Mouse (Mus musculus) C2C12 (cell line): ENCODE measurements at regions not wholly inside any gene's neighbourhood (a gene's known extent, or its start where the extent isn't known, plus 50 kb on each side); places are given as distances from the start of the nearest gene placed in this dataset.

Experiments used
- H3K27me3 ChIP-seq: one replicate; pipeline ENCODE4 v1.6.1; 2011; ENCODE audit not compliant: control insufficient read depth, insufficient read depth, insufficient read length
- H3K36me3 ChIP-seq: one replicate; pipeline ENCODE4 v1.6.1; 2011; ENCODE audit not compliant: control insufficient read depth, insufficient read depth
- H3K4me3 ChIP-seq: one replicate; pipeline ENCODE4 v1.5.1; 2011; ENCODE audit warnings: mild to moderate bottlenecking, control low read depth; ENCODE audit not compliant: poor library complexity, insufficient read depth, severe bottlenecking
- H3K79me2 ChIP-seq: one replicate; pipeline ENCODE4 v1.6.1; 2011; ENCODE audit not compliant: control insufficient read depth, insufficient read depth
- H3K79me3 ChIP-seq: one replicate; pipeline ENCODE4 v1.6.1; 2011; ENCODE audit warnings: low read depth, control low read depth
- H3ac ChIP-seq: one replicate; pipeline ENCODE3; 2011; ENCODE audit warnings: low read depth; ENCODE audit not compliant: control insufficient read depth, insufficient read length
- CEBPB ChIP-seq: IDR thresholded peaks from one replicate; pipeline ENCODE4 v1.6.1; 2011; ENCODE audit warnings: low read depth, mild to moderate bottlenecking, control low read depth, moderate library complexity
- CTCF ChIP-seq: IDR thresholded peaks from one replicate; pipeline ENCODE4 v1.5.1; 2011; ENCODE audit not compliant: control insufficient read depth, insufficient read depth, insufficient read length
- FOSL1 ChIP-seq: IDR thresholded peaks from one replicate; pipeline ENCODE4 v1.8.0; 2011; ENCODE audit warnings: mild to moderate bottlenecking, low read length; ENCODE audit not compliant: poor library complexity, insufficient read depth, severe bottlenecking
- MAX ChIP-seq: IDR thresholded peaks from one replicate; pipeline ENCODE4 v1.6.1; 2011; ENCODE audit warnings: mild to moderate bottlenecking, control low read depth
- MYOD1 ChIP-seq: IDR thresholded peaks from one replicate; pipeline ENCODE4 v1.6.1; 2011; ENCODE audit warnings: low read depth; ENCODE audit not compliant: control insufficient read depth, insufficient read length
- MYOG ChIP-seq: IDR thresholded peaks from one replicate; pipeline ENCODE4 v1.6.1; 2011; ENCODE audit not compliant: control insufficient read depth, insufficient read length; ENCODE audit errors: extremely low read depth
- USF1 ChIP-seq: IDR thresholded peaks from one replicate; pipeline ENCODE4 v1.6.1; 2011; ENCODE audit warnings: low read depth, mild to moderate bottlenecking, control low read depth, moderate library complexity

- Histone ChIP-seq H3K27me3 (no peaks in the 10 kb centered on the region), H3K79me2 (no peaks in the 10 kb centered on the region), H3ac (no peak overlapping the region), H3K79me3 (no peaks in the 10 kb centered on the region), H3K4me3 (no peak overlapping the region), H3K36me3 (no peaks in the 10 kb centered on the region)
- no peak for TF ChIP-seq MYOD1
- no peak for TF ChIP-seq CEBPB
Observed at GRCm38 (mm10) chr15:26158499-26158898, 150.3 kb upstream of the March11 start.

DNA sequence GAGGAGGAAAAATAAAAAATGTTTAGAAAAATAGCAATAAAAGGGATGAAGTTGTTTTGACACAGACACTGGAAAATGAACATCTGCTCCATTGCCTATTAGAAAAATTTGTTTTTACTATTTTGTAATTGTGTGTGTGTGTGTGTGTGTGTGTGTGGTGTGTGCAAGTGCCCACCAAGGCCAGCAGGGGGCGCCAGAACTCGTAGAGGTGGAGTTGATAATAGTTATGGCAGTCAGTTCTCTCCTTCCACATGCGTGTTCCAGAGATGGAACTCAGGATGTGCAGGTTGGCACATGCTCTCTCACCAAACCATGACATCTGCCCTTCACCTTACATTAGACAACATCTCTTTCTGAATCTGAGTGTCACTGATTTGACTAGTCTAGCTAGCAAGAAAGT is 123.9 kb upstream of the March11 start:
- Histone ChIP-seq H3K79me3 (no peaks in the 10 kb centered on the region), H3K79me2 (no peaks in the 10 kb centered on the region), H3K27me3 (no peaks in the 10 kb centered on the region), H3K4me3 (no peak overlapping the region), H3K36me3 (no peaks in the 10 kb centered on the region), H3ac (no peak overlapping the region)
- TF ChIP-seq MYOG (no peak), CEBPB (no peak), MAX (no peak), CTCF (no peak), MYOD1 (no peak), USF1 (no peak)

DNA sequence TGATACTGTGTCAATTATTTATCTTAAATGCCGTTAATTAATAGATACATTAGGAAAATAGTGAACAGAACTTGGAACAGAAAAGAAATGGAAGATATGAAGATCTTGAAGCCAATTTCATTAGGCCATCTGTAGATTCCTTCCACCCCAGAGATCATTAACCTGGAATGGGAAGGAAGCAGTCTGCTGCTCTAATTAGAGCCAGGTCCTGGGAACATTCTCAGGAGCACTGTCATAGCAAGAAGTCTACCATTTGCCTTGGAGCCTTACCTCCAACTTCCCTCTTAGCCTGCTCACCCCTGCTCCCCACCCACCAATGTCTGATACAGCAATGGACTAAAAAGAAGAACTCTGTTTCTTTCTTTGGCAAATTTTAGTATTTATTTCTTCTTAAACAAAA is 113.3 kb upstream of the March11 start:
- TF ChIP-seq CTCF (no peak), MYOG (no peak), USF1 (no peak), MAX (no peak), FOSL1 (no peak), MYOD1 (no peak), CEBPB (no peak)
- no peaks in the 10 kb centered on the region for H3K79me2 ChIP-seq
- no peaks in the 10 kb centered on the region for H3K79me3 ChIP-seq
- no peak overlapping the region for H3ac ChIP-seq
- H3K36me3 ChIP-seq: no peaks in the 10 kb centered on the region
- H3K27me3 ChIP-seq: peaks cover 3% of the 10 kb centered on the region
- no peak overlapping the region for H3K4me3 ChIP-seq

DNA sequence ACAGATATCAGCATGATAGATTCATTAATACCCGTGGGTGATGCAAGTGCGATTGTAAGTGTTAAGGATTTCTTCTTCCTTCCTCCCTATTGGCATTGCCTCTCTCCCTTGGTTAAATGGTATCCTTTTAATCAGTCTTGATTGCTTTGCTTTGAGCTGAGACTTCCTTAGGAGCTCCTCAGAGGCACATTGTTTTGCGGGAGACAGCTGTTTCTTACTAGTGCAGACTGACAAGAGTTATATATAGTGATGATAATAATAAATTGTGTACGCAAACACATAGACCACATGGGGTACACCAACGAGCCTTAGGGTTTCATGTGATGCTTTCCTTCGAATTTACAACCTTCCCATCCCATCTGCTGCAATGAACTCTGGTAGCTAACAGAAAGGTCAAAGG is 102.0 kb upstream of the March11 start:
- Histone ChIP-seq H3K27me3 (peaks cover 3% of the 10 kb centered on the region), H3ac (no peak overlapping the region), H3K79me2 (no peaks in the 10 kb centered on the region), H3K4me3 (no peak overlapping the region), H3K79me3 (no peaks in the 10 kb centered on the region), H3K36me3 (no peaks in the 10 kb centered on the region)
- no peak for TF ChIP-seq FOSL1

DNA sequence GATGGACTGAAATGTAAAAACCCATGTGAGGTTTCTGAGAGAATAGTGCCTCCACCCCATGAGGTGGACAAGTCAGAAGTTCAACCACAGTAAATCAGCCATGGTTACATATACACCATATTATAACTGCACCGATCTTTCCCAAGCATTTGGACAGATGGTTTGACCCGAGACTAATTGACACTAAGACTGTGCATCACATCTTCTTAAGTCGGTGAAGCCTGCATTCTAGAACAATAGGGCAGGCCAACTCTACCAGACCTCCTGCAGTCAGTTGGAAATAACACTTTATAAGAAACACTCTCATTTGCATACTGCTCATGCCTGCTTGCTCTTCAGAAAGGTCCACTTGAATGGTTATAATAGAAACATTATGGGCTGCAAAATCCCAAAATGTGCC is 88.0 kb upstream of the March11 start:
- Histone ChIP-seq H3K27me3 (no peaks in the 10 kb centered on the region), H3K79me3 (no peaks in the 10 kb centered on the region), H3ac (no peak overlapping the region), H3K4me3 (no peak overlapping the region), H3K36me3 (no peaks in the 10 kb centered on the region), H3K79me2 (no peaks in the 10 kb centered on the region)
- TF ChIP-seq USF1 (no peak), FOSL1 (no peak), CEBPB (no peak), MYOG (no peak), CTCF (no peak), MYOD1 (no peak), MAX (no peak)

DNA sequence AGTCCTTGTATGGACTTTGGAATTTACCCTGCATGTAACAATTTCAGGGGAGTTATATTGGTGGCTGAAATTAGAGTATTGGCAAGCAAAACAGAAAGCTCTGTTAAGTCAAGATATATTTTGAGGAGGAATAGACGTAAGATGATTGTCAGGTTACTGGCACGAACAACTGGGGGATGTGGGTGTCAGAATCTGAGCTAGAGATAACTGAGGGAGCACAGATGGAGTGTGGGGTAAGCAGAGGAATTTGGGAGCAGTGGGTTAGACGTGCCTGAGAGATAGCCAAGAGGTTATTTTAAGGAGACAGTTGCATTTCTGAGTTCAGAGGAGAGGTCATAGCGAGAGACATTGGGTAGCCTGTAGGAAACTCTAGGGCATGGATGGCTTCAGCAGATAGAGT is 80.2 kb upstream of the March11 start:
- no peak for TF ChIP-seq CTCF
- TF ChIP-seq MYOD1: no peak
- no peak for TF ChIP-seq FOSL1
- TF ChIP-seq CEBPB: no peak
- no peak for TF ChIP-seq USF1
- no peak for TF ChIP-seq MAX
- no peak for TF ChIP-seq MYOG
- no peaks in the 10 kb centered on the region for H3K36me3 ChIP-seq
- no peak overlapping the region for H3K4me3 ChIP-seq
- no peak overlapping the region for H3ac ChIP-seq
- H3K79me2 ChIP-seq: no peaks in the 10 kb centered on the region
- H3K27me3 ChIP-seq: no peaks in the 10 kb centered on the region
- H3K79me3 ChIP-seq: no peaks in the 10 kb centered on the region
